Mouse (Mus musculus): ENCODE results near the gene Sec24a. TPM values are rescaled to one million over a fixed set of nuclear protein-coding genes. Genes with fewer than 3 reads are reported as not detected.
"Not testable (repeated sequence)": the region's sequence is repeated elsewhere in the genome, so short reads cannot be mapped to it uniquely, and the experiment has no call there.

Sec24a gene
- total and polyA plus RNA-seq, 2 experiments from 2014 or later: 12.5 to 16.7 TPM

- Histone ChIP-seq H3K27ac (ENCODE audit: low read depth, low read length) (no peak overlapping the region), H3K4me1 (ENCODE audit: insufficient read depth, low read length) (peaks cover 2% of the 10 kb centered on the region; the same call in 1 of the 2 replicates), H3K4me2 (ENCODE audit: low read depth, low read length, poor library complexity, severe bottlenecking) (no peak overlapping the region), H3K4me3 (ENCODE audit: low read depth, low read length) (no peak overlapping the region), H3K36me3 (ENCODE audit: insufficient read depth, low read length) (no peaks in the 10 kb centered on the region), H3K9me3 (ENCODE audit: low read length) (no peaks in the 10 kb centered on the region), H3K9ac (replicated peaks; ENCODE audit: low read length, poor library complexity, severe bottlenecking) (no peak overlapping the region), H3K27me3 (ENCODE audit: insufficient read depth, low read length) (0 out of 2 replicates have a peak, but pooled peaks cover 3% of the 10 kb centered on the region)
- 93% methylated on average over 5 of the region's 5 CpGs for WGBS
- no peak for ATAC-seq (ENCODE audit: low FRiP score)
- TF ChIP-seq CTCF (IDR thresholded peaks at IDR 0.05): no peak
- no peak for DNase-seq (ENCODE audit: low spot score)
Measured at GRCm38 (mm10) chr11:51757625-51758024, 5.8 kb downstream of the Sec24a start.

GRCm38 (mm10) chr11:51757023-51757422 lies 6.4 kb downstream of the Sec24a start:
- TF ChIP-seq CTCF (IDR thresholded peaks at IDR 0.05): no peak
- peak overlapping the region; percentile 79 for H3K27ac ChIP-seq (ENCODE audit: low read depth, low read length)
- H3K36me3 ChIP-seq (ENCODE audit: insufficient read depth, low read length): no peaks in the 10 kb centered on the region
- 0 out of 2 replicates have a peak, but pooled peaks cover 3% of the 10 kb centered on the region for H3K27me3 ChIP-seq (ENCODE audit: insufficient read depth, low read length)
- H3K9me3 ChIP-seq (ENCODE audit: low read length): no peaks in the 10 kb centered on the region
- ATAC-seq (ENCODE audit: low FRiP score): no peak
- peaks cover 2% of the 10 kb centered on the region; the same call in 1 of the 2 replicates for H3K4me1 ChIP-seq (ENCODE audit: insufficient read depth, low read length)
- H3K9ac ChIP-seq (replicated peaks; ENCODE audit: low read length, poor library complexity, severe bottlenecking): peak overlapping the region; percentile 97; the same call in 1 of the 2 replicates
- H3K4me3 ChIP-seq (ENCODE audit: low read depth, low read length): peak overlapping the region; percentile 99
- WGBS: 74% methylated on average over 11 of the region's 11 CpGs
- DNase-seq (ENCODE audit: low spot score): no peak
- peak overlapping the region; percentile 89 for H3K4me2 ChIP-seq (ENCODE audit: low read depth, low read length, poor library complexity, severe bottlenecking)

- Histone ChIP-seq H3K36me3 (ENCODE audit: insufficient read depth, low read length) (no peaks in the 10 kb centered on the region), H3K4me3 (ENCODE audit: low read depth, low read length) (peak overlapping the region; percentile 99), H3K27ac (ENCODE audit: low read depth, low read length) (peak overlapping the region; percentile 79), H3K4me1 (ENCODE audit: insufficient read depth, low read length) (peaks cover 2% of the 10 kb centered on the region; the same call in 1 of the 2 replicates), H3K9ac (replicated peaks; ENCODE audit: low read length, poor library complexity, severe bottlenecking) (peak overlapping the region; percentile 97), H3K9me3 (ENCODE audit: low read length) (no peaks in the 10 kb centered on the region), H3K27me3 (ENCODE audit: insufficient read depth, low read length) (0 out of 2 replicates have a peak, but pooled peaks cover 3% of the 10 kb centered on the region), H3K4me2 (ENCODE audit: low read depth, low read length, poor library complexity, severe bottlenecking) (peak overlapping the region; percentile 89)
- DNase-seq (ENCODE audit: low spot score): peak; percentile 94
- no peak for TF ChIP-seq CTCF (IDR thresholded peaks at IDR 0.05)
- ATAC-seq (ENCODE audit: low FRiP score): peak; percentile 97
- under 1% methylated on average over 36 of the region's 41 CpGs for WGBS
Measured at GRCm38 (mm10) chr11:51756352-51756771, 7.1 kb downstream of the Sec24a start.

GRCm38 (mm10) chr11:51755621-51756311 lies 7.7 kb downstream of the Sec24a start:
- Histone ChIP-seq H3K36me3 (ENCODE audit: insufficient read depth, low read length) (no peaks in the 10 kb centered on the region), H3K9me3 (ENCODE audit: low read length) (no peaks in the 10 kb centered on the region), H3K9ac (replicated peaks; ENCODE audit: low read length, poor library complexity, severe bottlenecking) (peak overlapping the region; percentile 97), H3K27me3 (ENCODE audit: insufficient read depth, low read length) (0 out of 2 replicates have a peak, but pooled peaks cover 3% of the 10 kb centered on the region), H3K4me3 (ENCODE audit: low read depth, low read length) (peak overlapping the region; percentile 99), H3K4me1 (ENCODE audit: insufficient read depth, low read length) (peaks cover 2% of the 10 kb centered on the region; the same call in 1 of the 2 replicates), H3K4me2 (ENCODE audit: low read depth, low read length, poor library complexity, severe bottlenecking) (peak overlapping the region; percentile 89), H3K27ac (ENCODE audit: low read depth, low read length) (peak overlapping the region; percentile 79)
- no peak for TF ChIP-seq CTCF (IDR thresholded peaks at IDR 0.05)
- WGBS: under 1% methylated on average over 45 of the region's 46 CpGs
- ATAC-seq (ENCODE audit: low FRiP score) (peak; percentile 77), DNase-seq (ENCODE audit: low spot score) (peak; percentile 2)

- ATAC-seq (ENCODE audit: low FRiP score); H3K27me3 ChIP-seq (ENCODE audit: insufficient read depth, low read length); H3K27ac ChIP-seq (ENCODE audit: low read depth, low read length); H3K9me3 ChIP-seq (ENCODE audit: low read length); H3K4me3 ChIP-seq (ENCODE audit: low read depth, low read length); H3K4me1 ChIP-seq (ENCODE audit: insufficient read depth, low read length); H3K36me3 ChIP-seq (ENCODE audit: insufficient read depth, low read length); H3K4me2 ChIP-seq (ENCODE audit: low read depth, low read length, poor library complexity, severe bottlenecking); H3K9ac ChIP-seq (replicated peaks; ENCODE audit: low read length, poor library complexity, severe bottlenecking); DNase-seq (ENCODE audit: low spot score): not testable (repeated sequence)
- 76% methylated on average over 6 of the region's 6 CpGs for WGBS
Measured at GRCm38 (mm10) chr11:51751623-51752225, 11.7 kb downstream of the Sec24a start.

GRCm38 (mm10) chr11:51746096-51746495 lies 17.3 kb downstream of the Sec24a start:
- no peaks in the 10 kb centered on the region for H3K4me1 ChIP-seq (ENCODE audit: insufficient read depth, low read length)
- no peak overlapping the region for H3K4me2 ChIP-seq (ENCODE audit: low read depth, low read length, poor library complexity, severe bottlenecking)
- peaks cover 24% of the 10 kb centered on the region for H3K36me3 ChIP-seq (ENCODE audit: insufficient read depth, low read length)
- no peak for TF ChIP-seq CTCF (IDR thresholded peaks at IDR 0.05)
- 68% methylated on average over 1 of the region's 1 CpGs for WGBS
- no peak overlapping the region for H3K9ac ChIP-seq (replicated peaks; ENCODE audit: low read length, poor library complexity, severe bottlenecking)
- ATAC-seq (ENCODE audit: low FRiP score): no peak
- H3K9me3 ChIP-seq (ENCODE audit: low read length): no peaks in the 10 kb centered on the region
- DNase-seq (ENCODE audit: low spot score): no peak
- no peaks in the 10 kb centered on the region for H3K27me3 ChIP-seq (ENCODE audit: insufficient read depth, low read length)
- H3K27ac ChIP-seq (ENCODE audit: low read depth, low read length): no peak overlapping the region
- no peak overlapping the region for H3K4me3 ChIP-seq (ENCODE audit: low read depth, low read length)

All from midbrain, postnatal 0 days (tissue).